Mouse (Mus musculus) bone marrow macrophage, adult 2 months (primary cell): ENCODE data around the gene Tmem182.

Experiments
- CTCF ChIP-seq: IDR thresholded peaks from 2 replicates; pipeline ENCODE4 v1.5.1; 2012; ENCODE audit warnings: low read depth, mild to moderate bottlenecking, low read length, moderate library complexity
- POLR2A ChIP-seq: IDR thresholded peaks from 2 replicates; pipeline ENCODE4 v1.6.1; 2012; ENCODE audit warnings: mild to moderate bottlenecking, low read depth, low read length, borderline replicate concordance

DNA sequence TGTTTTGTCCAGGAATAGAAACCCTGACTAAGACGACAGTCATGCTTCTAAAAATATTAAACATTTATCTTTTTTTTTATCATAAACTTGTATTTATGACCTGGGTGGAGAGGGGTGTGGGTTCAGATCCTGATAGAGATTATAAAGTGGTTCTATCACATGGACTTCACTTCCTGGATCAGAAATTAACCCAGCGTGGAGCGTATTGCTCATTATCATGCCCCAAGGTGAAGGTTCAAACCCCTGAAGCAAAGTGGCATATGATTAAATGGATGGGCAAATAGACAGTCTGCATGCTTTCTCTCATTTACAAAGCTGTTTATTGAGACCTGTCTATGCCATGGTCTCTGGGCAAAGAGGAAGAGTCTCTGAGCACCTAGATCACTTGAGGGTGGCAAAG, 28.6 kb upstream of the Tmem182 start:
- TF ChIP-seq CTCF (no peak), POLR2A (no peak)
